ENCODE assay signal across 18 mouse cellular contexts in the genomic region with DNA sequence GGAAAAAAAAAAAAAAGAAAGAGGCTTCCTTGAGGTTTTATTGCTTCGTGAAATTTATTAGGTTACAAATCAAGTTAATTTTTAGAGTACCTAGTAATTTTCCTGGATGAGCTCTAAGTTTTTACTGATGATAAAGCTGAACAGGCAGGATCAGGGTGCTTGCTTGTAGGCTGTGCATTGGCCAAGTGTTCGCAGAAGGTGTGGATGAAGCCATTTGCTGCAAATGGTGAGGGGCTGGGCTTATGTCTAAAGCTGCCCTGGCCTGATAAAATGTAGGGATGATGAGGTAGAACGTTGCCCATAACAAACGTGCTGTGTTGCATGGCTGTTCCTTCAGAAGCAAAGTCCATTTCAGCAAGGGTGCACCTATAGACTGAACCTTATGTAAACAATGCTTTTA.
DNase-seq lines count a peak whose midpoint lies in the region; ATAC-seq lines count a peak whose summit lies in the region.
"Had no signal": no experiment of that assay in that cellular context is flagged by ENCODE, and none has a peak within 500 bp of the region (broad histone marks: within the 10 kb centered on the region; RNA-seq: fewer than 3 reads in every experiment).

No protein-coding gene starts in this region.

- H3K36me3 ChIP-seq in heart, embryonic 15.5 days, result no peaks in the 10 kb centered on the region
- no peaks in the 10 kb centered on the region for H3K36me3 ChIP-seq in lung, embryonic 15.5 days
- no peaks in the 10 kb centered on the region for H3K36me3 ChIP-seq in embryonic facial prominence, embryonic 10.5 days (replicated peaks)
- H3K36me3 ChIP-seq in limb, embryonic 12.5 days, result no peaks in the 10 kb centered on the region
- no peaks in the 10 kb centered on the region for H3K36me3 ChIP-seq in intestine, embryonic 15.5 days
- H3K36me3 ChIP-seq: heart, embryonic 12.5 days had no signal

- H3K4me1 ChIP-seq in heart, embryonic 15.5 days (replicated peaks), result peaks cover 2% of the 10 kb centered on the region; the same call in 1 of the 2 replicates
- peaks cover 13% of the 10 kb centered on the region for H3K4me1 ChIP-seq in lung, embryonic 15.5 days
- H3K4me1 ChIP-seq in embryonic facial prominence, embryonic 10.5 days, result peaks cover 21% of the 10 kb centered on the region
- H3K4me1 ChIP-seq in limb, embryonic 12.5 days (replicated peaks), result peaks cover 30% of the 10 kb centered on the region
- peaks cover 9% of the 10 kb centered on the region; the same call in 1 of the 2 replicates for H3K4me1 ChIP-seq in intestine, embryonic 15.5 days (replicated peaks)

- H3K27me3 ChIP-seq in heart, embryonic 15.5 days, result no peaks in the 10 kb centered on the region
- H3K27me3 ChIP-seq in lung, embryonic 15.5 days, result no peaks in the 10 kb centered on the region
- H3K27me3 ChIP-seq in embryonic facial prominence, embryonic 10.5 days (replicated peaks; ENCODE audit: low read depth, poor library complexity, severe bottlenecking), result no peaks in the 10 kb centered on the region
- peaks cover 4% of the 10 kb centered on the region; the same call in 1 of the 2 replicates for H3K27me3 ChIP-seq in limb, embryonic 12.5 days
- H3K27me3 ChIP-seq in intestine, embryonic 15.5 days (replicated peaks), result no peaks in the 10 kb centered on the region
- H3K27me3 ChIP-seq: heart, embryonic 12.5 days; Patski had no signal

- ATAC-seq in heart, embryonic 15.5 days (replicated peaks; ENCODE audit: insufficient number of reproducible peaks, insufficient read depth, low FRiP score, low read depth), result no peak
- ATAC-seq in lung, embryonic 15.5 days (ENCODE audit: borderline replicate concordance, extremely low read depth, low FRiP score, low TSS enrichment), result no peak
- ATAC-seq in limb, embryonic 12.5 days (ENCODE audit: insufficient number of reproducible peaks, insufficient read depth, low FRiP score, low TSS enrichment, low read depth), result peak; percentile 61; the same call in 1 of the 2 replicates
- no peak for ATAC-seq in intestine, embryonic 15.5 days
- ATAC-seq: Patski had no signal

- no peak overlapping the region for H3K9ac ChIP-seq in heart, embryonic 15.5 days
- H3K9ac ChIP-seq in lung, embryonic 15.5 days, result no peak overlapping the region
- H3K9ac ChIP-seq in limb, embryonic 12.5 days (replicated peaks), result no peak overlapping the region
- no peak overlapping the region for H3K9ac ChIP-seq in intestine, embryonic 15.5 days
- H3K9ac ChIP-seq: heart, embryonic 12.5 days had no signal

- H3K9me3 ChIP-seq in heart, embryonic 15.5 days (replicated peaks), result no peaks in the 10 kb centered on the region
- H3K9me3 ChIP-seq in lung, embryonic 15.5 days, result no peaks in the 10 kb centered on the region
- H3K9me3 ChIP-seq in embryonic facial prominence, embryonic 10.5 days, result no peaks in the 10 kb centered on the region
- no peaks in the 10 kb centered on the region for H3K9me3 ChIP-seq in limb, embryonic 12.5 days
- no peaks in the 10 kb centered on the region for H3K9me3 ChIP-seq in intestine, embryonic 15.5 days
- H3K9me3 ChIP-seq: heart, embryonic 12.5 days had no signal

- peak overlapping the region; percentile 39; the same call in 1 of the 2 replicates for H3K4me2 ChIP-seq in heart, embryonic 15.5 days
- H3K4me2 ChIP-seq in lung, embryonic 15.5 days, result peak overlapping the region; percentile 29; the same call in 1 of the 2 replicates
- peak overlapping the region; percentile 45 for H3K4me2 ChIP-seq in limb, embryonic 12.5 days
- H3K4me2 ChIP-seq in intestine, embryonic 15.5 days (replicated peaks), result no peak overlapping the region

- no peak overlapping the region for H3K27ac ChIP-seq in heart, embryonic 15.5 days
- H3K27ac ChIP-seq in lung, embryonic 15.5 days, result no peak overlapping the region
- H3K27ac ChIP-seq in embryonic facial prominence, embryonic 10.5 days (replicated peaks), result no peak overlapping the region
- 0 out of 2 replicates have a peak overlapping the region, but pooled peaks have one; percentile 31 for H3K27ac ChIP-seq in limb, embryonic 12.5 days
- no peak overlapping the region for H3K27ac ChIP-seq in intestine, embryonic 15.5 days
- H3K27ac ChIP-seq: macrophage had no signal

- no peak overlapping the region for H3K4me3 ChIP-seq in heart, embryonic 15.5 days
- H3K4me3 ChIP-seq in lung, embryonic 15.5 days, result no peak overlapping the region
- H3K4me3 ChIP-seq in embryonic facial prominence, embryonic 10.5 days, result peak overlapping the region; percentile 13; the same call in 1 of the 2 replicates
- no peak overlapping the region for H3K4me3 ChIP-seq in limb, embryonic 12.5 days (replicated peaks)
- H3K4me3 ChIP-seq in intestine, embryonic 15.5 days (replicated peaks), result no peak overlapping the region

- WGBS in heart, embryonic 15.5 days, result 32% methylated on average over 4 of the region's 4 CpGs
- WGBS in lung, embryonic 15.5 days, result 28% methylated on average over 4 of the region's 4 CpGs
- WGBS in embryonic facial prominence, embryonic 10.5 days, result 66% methylated on average over 4 of the region's 4 CpGs
- WGBS in limb, embryonic 12.5 days, result 5% methylated on average over 4 of the region's 4 CpGs
- WGBS in intestine, embryonic 15.5 days, result 29% methylated on average over 4 of the region's 4 CpGs

- DNase-seq in heart, postnatal 14 days, result no peak
- DNase-seq in lung, postnatal 4 days, result no peak
- no peak for DNase-seq in embryonic facial prominence, embryonic 10.5 days (ENCODE audit: low spot score)
- DNase-seq in ovary, adult 18-20 months (ENCODE audit: low spot score), result no peak
- DNase-seq: B cell, adult 2 months; cerebellum, adult 9-10 months; gastrocnemius, postnatal 25 days; kidney, adult 8-10 months; layer of hippocampus, adult 9-11 months; right cerebral cortex, adult 18-20 months; thymus, postnatal 4 days had no signal

- intact Hi-C loops in heart, postnatal 14 days (cut with DNase I), result no loop called here
